Mouse (Mus musculus) stomach, postnatal 0 days (tissue): ENCODE data around the gene Sptbn2. TPM values are rescaled to one million over a fixed set of nuclear protein-coding genes. Genes with fewer than 3 reads are reported as not detected.
A peak's percentile ranks its signal among the peaks of the same experiment; 100 is the strongest.

Experiments used
- ATAC-seq: fragments of 200-750 bp; cut with Nextera tagmentation; 2 replicates; pipeline ENCODE4 v1.8.0; 2017; ENCODE audit not compliant: low FRiP score, low TSS enrichment
- DNase-seq: peaks from one replicate; pipeline ENCODE4 v3.0.0-alpha.2; 2016; ENCODE audit warnings: low spot score
- H3K27ac ChIP-seq: fragments of 300-500 bp; sonication (generic); replicated peaks from 2 replicates; pipeline ENCODE4 v1.5.1; 2014; ENCODE audit warnings: mild to moderate bottlenecking, control low read depth
- H3K27me3 ChIP-seq: fragments of 300-500 bp; sonication (generic); 2 replicates; pipeline ENCODE4 v1.6.1; 2014; ENCODE audit warnings: low read length; ENCODE audit not compliant: control insufficient read depth, insufficient read depth
- H3K36me3 ChIP-seq: fragments of 300-500 bp; sonication (generic); 2 replicates; pipeline ENCODE4 v1.6.1; 2014; ENCODE audit warnings: low read length, mixed read lengths; ENCODE audit not compliant: control insufficient read depth, insufficient read depth
- H3K4me1 ChIP-seq: fragments of 300-500 bp; sonication (generic); replicated peaks from 2 replicates; pipeline ENCODE4 v1.6.1; 2014; ENCODE audit warnings: antibody characterized with exemption; ENCODE audit not compliant: control insufficient read depth, insufficient read depth
- H3K4me2 ChIP-seq: fragments of 300-500 bp; sonication (generic); replicated peaks from 2 replicates; pipeline ENCODE4 v1.6.1; 2014; ENCODE audit warnings: low read depth, mild to moderate bottlenecking, control low read depth, moderate library complexity
- H3K4me3 ChIP-seq: fragments of 300-500 bp; sonication (generic); 2 replicates; pipeline ENCODE4 v1.5.1; 2014; ENCODE audit warnings: low read depth, low read length, control low read depth
- H3K9ac ChIP-seq: fragments of 300-500 bp; sonication (generic); 2 replicates; pipeline ENCODE4 v1.6.1; 2014; ENCODE audit warnings: mild to moderate bottlenecking, low read length, control low read depth, mixed read lengths
- H3K9me3 ChIP-seq: fragments of 300-500 bp; sonication (generic); 2 replicates; pipeline ENCODE4 v1.6.1; 2016; ENCODE audit warnings: low read length; ENCODE audit not compliant: control insufficient read depth
- CTCF ChIP-seq: IDR thresholded peaks from 2 replicates; pipeline ENCODE4 v1.5.1; 2016; ENCODE audit warnings: antibody characterized with exemption, low read depth, mild to moderate bottlenecking, moderate library complexity
- EP300 ChIP-seq: optimal IDR thresholded peaks from 2 replicates; pipeline ENCODE3; 2016; ENCODE audit warnings: antibody characterized with exemption
- WGBS: fragments of 180-500 bp; shearing (Covaris S2); extraction: QIAGEN DNeasy Blood & Tissue Kit; methylation state at CpG from one replicate; pipeline ENCODE4 v1.1.7; 2014; 5-methylcytosine and 5-hydroxymethylcytosine counted together
- polyA plus RNA-seq: library from polyadenylated mRNA; unstranded; fragments of >200 nt; fragmentation: Nextera tagmentation; extraction: Ambion mirVana; gene quantifications from 2 replicates; pipeline ENCODE4 v1.2.1, GENCODE M21; 2015

Sptbn2 gene
- polyA plus RNA-seq, 1 experiment from 2014 or later: 3.5 TPM

- Histone ChIP-seq H3K4me3 (no peak overlapping the region), H3K27me3 (no peaks in the 10 kb centered on the region), H3K4me1 (no peaks in the 10 kb centered on the region), H3K9ac (no peak overlapping the region), H3K9me3 (no peaks in the 10 kb centered on the region), H3K4me2 (no peak overlapping the region), H3K36me3 (no peaks in the 10 kb centered on the region; the same call in 1 of the 2 replicates), H3K27ac (no peak overlapping the region)
- ATAC-seq: no peak
- 87% methylated on average over 6 of the region's 6 CpGs for WGBS
- no peak for TF ChIP-seq CTCF
- no peak for TF ChIP-seq EP300
- no peak for DNase-seq
Observed at GRCm38 (mm10) chr19:4742229-4742628, 31.3 kb downstream of the Sptbn2 start.

DNA sequence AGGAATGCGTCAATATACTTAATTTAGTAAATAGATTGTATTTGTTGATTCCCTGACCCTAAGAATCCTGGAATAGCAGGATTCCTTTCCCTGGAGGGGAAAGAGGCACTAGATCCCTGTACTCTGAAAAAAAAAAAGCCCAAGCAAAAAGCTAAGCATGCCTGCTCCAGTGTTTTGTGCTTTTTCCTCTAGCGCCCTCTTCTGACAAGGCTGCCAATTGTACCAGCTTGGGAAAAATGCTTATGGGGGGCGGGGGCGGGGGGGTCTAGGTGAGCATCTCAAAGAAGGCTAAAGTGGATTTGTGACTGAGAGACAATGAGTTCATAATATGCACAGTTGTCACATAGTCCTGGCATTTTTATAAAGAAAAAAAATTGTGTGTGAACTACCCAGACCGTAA, 32.6 kb downstream of the Sptbn2 start:
- Histone ChIP-seq H3K36me3 (no peaks in the 10 kb centered on the region; the same call in 1 of the 2 replicates), H3K9me3 (no peaks in the 10 kb centered on the region), H3K4me3 (no peak overlapping the region), H3K27me3 (no peaks in the 10 kb centered on the region), H3K4me1 (no peaks in the 10 kb centered on the region), H3K4me2 (no peak overlapping the region), H3K27ac (no peak overlapping the region), H3K9ac (no peak overlapping the region)
- DNase-seq: peak; percentile 46
- 43% methylated on average over 5 of the region's 5 CpGs for WGBS
- no peak for ATAC-seq
- TF ChIP-seq CTCF (peak; percentile 79), EP300 (no peak)

DNA sequence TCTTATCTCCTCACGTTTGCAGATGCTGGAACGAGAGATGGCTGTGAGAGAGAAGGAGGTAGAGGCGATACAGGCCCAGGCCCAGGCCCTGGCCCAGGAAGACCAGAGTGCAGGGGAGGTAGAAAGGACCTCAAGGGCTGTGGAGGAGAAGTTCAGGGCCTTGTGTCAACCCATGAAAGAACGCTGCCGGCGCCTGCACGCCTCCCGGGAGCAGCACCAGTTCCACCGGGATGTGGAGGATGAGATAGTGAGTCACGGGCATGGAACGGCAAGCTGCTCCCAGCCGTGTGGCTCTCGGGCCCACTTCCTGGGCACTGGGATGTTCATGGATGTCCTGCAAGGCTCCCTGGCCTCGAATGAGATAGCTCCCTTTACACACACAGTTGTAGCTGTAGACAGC, 33.1 kb downstream of the Sptbn2 start:
- Histone ChIP-seq H3K9ac (no peak overlapping the region), H3K4me3 (no peak overlapping the region), H3K27ac (no peak overlapping the region), H3K4me1 (no peaks in the 10 kb centered on the region), H3K4me2 (no peak overlapping the region), H3K9me3 (no peaks in the 10 kb centered on the region), H3K36me3 (no peaks in the 10 kb centered on the region; the same call in 1 of the 2 replicates), H3K27me3 (no peaks in the 10 kb centered on the region)
- DNase-seq (no peak), ATAC-seq (no peak)
- 85% methylated on average over 14 of the region's 14 CpGs for WGBS
- no peak for TF ChIP-seq CTCF
- no peak for TF ChIP-seq EP300

- TF ChIP-seq EP300 (no peak), CTCF (no peak)
- 52% methylated on average over 9 of the region's 9 CpGs for whole genome bisulfite sequencing
Observed at GRCm38 (mm10) chr19:4745057-4745456, 34.1 kb downstream of the Sptbn2 start.

DNA sequence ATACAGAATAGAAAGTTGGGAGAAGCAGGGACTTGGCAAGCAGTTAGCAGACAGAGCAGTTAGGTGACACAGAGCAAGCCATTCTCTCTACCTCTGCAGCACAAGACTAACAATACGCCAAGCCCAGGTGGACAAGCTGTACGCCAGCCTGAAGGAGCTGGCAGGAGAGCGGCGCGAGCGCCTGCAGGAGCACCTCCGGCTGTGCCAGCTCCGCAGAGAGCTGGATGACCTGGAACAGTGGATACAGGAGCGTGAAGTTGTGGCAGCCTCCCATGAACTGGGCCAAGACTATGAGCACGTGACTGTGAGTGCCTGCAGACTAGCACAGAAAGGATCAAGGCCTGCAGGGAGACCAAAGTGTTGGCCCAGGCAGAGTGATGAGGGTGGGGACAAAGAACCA, 34.7 kb downstream of the Sptbn2 start:
- no peaks in the 10 kb centered on the region for H3K9me3 ChIP-seq
- H3K27me3 ChIP-seq: no peaks in the 10 kb centered on the region
- no peak overlapping the region for H3K27ac ChIP-seq
- no peak for ATAC-seq
- 92% methylated on average over 10 of the region's 10 CpGs for WGBS
- H3K4me3 ChIP-seq: no peak overlapping the region
- no peaks in the 10 kb centered on the region for H3K36me3 ChIP-seq
- H3K9ac ChIP-seq: no peak overlapping the region
- no peak for DNase-seq
- H3K4me2 ChIP-seq: no peak overlapping the region
- TF ChIP-seq CTCF (no peak), EP300 (no peak)
- H3K4me1 ChIP-seq: no peaks in the 10 kb centered on the region

More at GRCm38 (mm10) chr19:4745057-4745456, 34.1 kb downstream of the Sptbn2 start:
- Histone ChIP-seq H3K27me3 (no peaks in the 10 kb centered on the region), H3K36me3 (no peaks in the 10 kb centered on the region; the same call in 1 of the 2 replicates), H3K4me3 (no peak overlapping the region), H3K27ac (no peak overlapping the region), H3K9me3 (no peaks in the 10 kb centered on the region), H3K4me1 (no peaks in the 10 kb centered on the region), H3K9ac (peak overlapping the region; percentile 13; the same call in 1 of the 2 replicates), H3K4me2 (no peak overlapping the region)
- ATAC-seq (no peak), DNase-seq (no peak)

DNA sequence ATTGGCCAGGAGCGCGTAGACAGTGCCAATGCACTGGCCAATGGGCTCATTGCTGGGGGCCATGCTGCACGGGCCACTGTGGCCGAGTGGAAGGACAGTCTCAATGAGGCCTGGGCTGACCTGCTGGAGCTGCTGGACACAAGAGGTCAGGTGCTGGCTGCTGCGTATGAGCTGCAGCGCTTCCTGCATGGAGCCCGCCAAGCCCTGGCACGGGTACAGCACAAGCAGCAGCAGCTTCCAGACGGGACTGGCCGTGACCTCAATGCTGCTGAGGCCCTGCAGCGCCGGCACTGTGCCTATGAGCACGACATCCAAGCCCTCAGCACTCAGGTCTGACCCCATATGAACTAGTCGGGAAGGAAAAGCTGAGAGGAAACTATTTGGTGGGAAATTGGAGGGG, 35.6 kb downstream of the Sptbn2 start:
- Histone ChIP-seq H3K27me3 (no peaks in the 10 kb centered on the region), H3K4me2 (no peak overlapping the region), H3K36me3 (no peaks in the 10 kb centered on the region), H3K4me3 (no peak overlapping the region), H3K4me1 (no peaks in the 10 kb centered on the region), H3K9me3 (no peaks in the 10 kb centered on the region), H3K9ac (no peak overlapping the region), H3K27ac (no peak overlapping the region)
- DNase-seq (no peak), ATAC-seq (no peak)
- WGBS: 77% methylated on average over 14 of the region's 14 CpGs
- TF ChIP-seq EP300: no peak
- TF ChIP-seq CTCF: no peak
